Mouse (Mus musculus) c-Kit-positive CD71-negative TER-119-negative erythroid progenitor cells, embryonic 14.5 days (primary cell): Measurements from ENCODE around the gene Il17ra.

Experiments
- DNase-seq: peaks from one replicate; pipeline ENCODE4 v3.0.0-alpha.2; 2013; ENCODE audit warnings: low read depth

Gene Il17ra

GRCm38 (mm10) chr6:120471991-120472441, 9.0 kb downstream of the Il17ra start:
- DNase-seq: no peak

GRCm38 (mm10) chr6:120472455-120473140, 9.6 kb downstream of the Il17ra start:
- no peak for DNase-seq

GRCm38 (mm10) chr6:120473427-120473826, 10.4 kb downstream of the Il17ra start:
- DNase-seq: no peak

- no peak for DNase-seq
Observed at GRCm38 (mm10) chr6:120475288-120475687, 12.2 kb downstream of the Il17ra start.

GRCm38 (mm10) chr6:120479302-120479701, 16.3 kb downstream of the Il17ra start:
- DNase-seq: no peak

GRCm38 (mm10) chr6:120480361-120480760, 17.3 kb downstream of the Il17ra start:
- no peak for DNase-seq

GRCm38 (mm10) chr6:120481538-120481937, 18.5 kb downstream of the Il17ra start:
- no peak for DNase-seq

- DNase-seq: no peak
Observed at GRCm38 (mm10) chr6:120482021-120482420, 19.0 kb downstream of the Il17ra start.

- DNase-seq: no peak
Observed at GRCm38 (mm10) chr6:120482756-120483155, 19.7 kb downstream of the Il17ra start.

- DNase-seq: no peak
Observed at GRCm38 (mm10) chr6:120483211-120483626, 20.2 kb downstream of the Il17ra start.

- no peak for DNase-seq
Observed at GRCm38 (mm10) chr6:120485038-120485437, 22.0 kb downstream of the Il17ra start.

GRCm38 (mm10) chr6:120486051-120486510, 23.0 kb downstream of the Il17ra start:
- no peak for DNase-seq

GRCm38 (mm10) chr6:120488647-120489046, 25.6 kb downstream of the Il17ra start:
- no peak for DNase-seq

- DNase-seq: no peak
Observed at GRCm38 (mm10) chr6:120489461-120489860, 26.4 kb downstream of the Il17ra start.

GRCm38 (mm10) chr6:120491064-120491463, 28.0 kb downstream of the Il17ra start:
- no peak for DNase-seq

- DNase-seq: no peak
Observed at GRCm38 (mm10) chr6:120491862-120492498, 28.9 kb downstream of the Il17ra start.

- no peak for DNase-seq
Observed at GRCm38 (mm10) chr6:120492499-120493373, 29.7 kb downstream of the Il17ra start.

- DNase-seq: no peak
Observed at GRCm38 (mm10) chr6:120493374-120494181, 30.5 kb downstream of the Il17ra start, which contains the start of gene Tmem121b. TSS of gene Tmem121b (minus strand) at chr6:120493807.

- no peak for DNase-seq
Observed at GRCm38 (mm10) chr6:120496544-120496943, 33.5 kb downstream of the Il17ra start.

- no peak for DNase-seq
Observed at GRCm38 (mm10) chr6:120504051-120504450, 41.0 kb downstream of the Il17ra start.

- no peak for DNase-seq
Observed at GRCm38 (mm10) chr6:120505531-120505930, 42.5 kb downstream of the Il17ra start.

GRCm38 (mm10) chr6:120508645-120509044, 45.6 kb downstream of the Il17ra start:
- no peak for DNase-seq
